Mouse (Mus musculus): ENCODE results near the gene Tmem14a.

GRCm38 (mm10) chr1:21262401-21262800 is 44.0 kb downstream of the Tmem14a start:
- no peak for TF ChIP-seq CTCF (conservative IDR thresholded peaks at IDR 0.05 in 1 of 2, IDR thresholded peaks at IDR 0.05 in 1 of 2; ENCODE audit: low read depth in 2 of 2, low read length in 2 of 2)
- TF ChIP-seq SMC3 (IDR thresholded peaks at IDR 0.05; ENCODE audit: low read depth, low read length) = no peak
- TF ChIP-seq POLR2A (IDR thresholded peaks at IDR 0.05; ENCODE audit: low read depth, low read length) = no peak
- no peak for TF ChIP-seq CHD1 (IDR thresholded peaks at IDR 0.05; ENCODE audit: low read depth, low read length)
- no peak for TF ChIP-seq EP300 (IDR thresholded peaks at IDR 0.05; ENCODE audit: low read length)
- no peak for TF ChIP-seq ZNF384 (IDR thresholded peaks at IDR 0.05; ENCODE audit: low read depth, low read length)
- TF ChIP-seq SIN3A (IDR thresholded peaks at IDR 0.05; ENCODE audit: low read length) = no peak
- no peak for TF ChIP-seq RCOR1 (conservative IDR thresholded peaks at IDR 0.05; ENCODE audit: low read depth, low read length)

Measured in CH12.LX (cell line).